Mouse (Mus musculus) mouse trophoblast stem cell (cell line): ENCODE results near the gene Camk1.

ENCODE experiments used
- in situ Hi-C, 2 experiments: fragments of 300-500 bp; cut with MseI, MboI; formaldehyde crosslinking; loops; 2 replicates in 1 of 2; 3 replicates in 1 of 2; pipeline ENCODE4 v1.15.1; 2025

Camk1 gene

DNA sequence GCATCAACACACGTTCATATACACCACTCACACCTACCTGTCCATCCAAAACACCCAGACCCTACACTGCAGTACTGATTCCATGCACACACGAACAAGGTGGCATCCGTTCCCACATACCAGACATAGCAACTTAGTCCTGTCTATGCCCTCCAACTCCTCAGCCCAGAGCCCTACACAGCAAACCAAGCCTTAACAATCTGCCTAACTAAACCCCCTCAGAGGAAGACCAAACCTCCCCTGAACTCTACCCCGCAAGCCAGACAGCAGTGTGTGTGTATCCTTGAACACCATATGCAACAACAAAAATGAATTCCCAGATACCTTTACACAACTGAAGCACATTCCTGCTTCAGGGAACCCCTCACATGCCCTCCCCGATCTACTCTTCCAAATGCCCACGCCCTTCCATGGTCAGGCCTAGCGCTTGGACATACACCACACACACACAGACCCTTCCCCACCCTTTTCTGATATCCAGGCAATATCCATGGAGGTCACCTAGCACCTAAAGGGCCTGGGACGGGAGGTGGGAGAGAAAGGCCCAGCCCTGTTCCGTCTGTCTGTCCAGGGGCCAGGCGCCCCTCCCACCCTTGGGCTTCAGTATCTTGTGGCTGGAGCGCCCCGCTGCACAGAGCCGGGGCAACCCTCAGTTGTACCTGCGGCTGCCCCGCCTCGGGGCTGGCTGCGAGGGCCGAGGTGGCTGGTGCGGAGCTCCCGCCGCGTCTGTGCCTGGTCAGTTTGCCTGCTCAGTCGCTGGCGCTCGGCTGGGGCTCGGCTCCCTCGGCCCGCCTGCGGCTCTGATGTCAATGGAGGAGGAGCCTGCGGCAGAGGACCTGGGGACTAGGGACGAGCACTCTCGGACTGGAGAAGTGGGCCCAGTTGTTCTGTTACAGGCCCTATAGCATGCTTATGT is at the start of gene Camk1:
Gene Camk1 (minus strand): TSS at position 808 of the 916 bp plus-strand sequence.
- in situ Hi-C loops, result no loop called here

DNA sequence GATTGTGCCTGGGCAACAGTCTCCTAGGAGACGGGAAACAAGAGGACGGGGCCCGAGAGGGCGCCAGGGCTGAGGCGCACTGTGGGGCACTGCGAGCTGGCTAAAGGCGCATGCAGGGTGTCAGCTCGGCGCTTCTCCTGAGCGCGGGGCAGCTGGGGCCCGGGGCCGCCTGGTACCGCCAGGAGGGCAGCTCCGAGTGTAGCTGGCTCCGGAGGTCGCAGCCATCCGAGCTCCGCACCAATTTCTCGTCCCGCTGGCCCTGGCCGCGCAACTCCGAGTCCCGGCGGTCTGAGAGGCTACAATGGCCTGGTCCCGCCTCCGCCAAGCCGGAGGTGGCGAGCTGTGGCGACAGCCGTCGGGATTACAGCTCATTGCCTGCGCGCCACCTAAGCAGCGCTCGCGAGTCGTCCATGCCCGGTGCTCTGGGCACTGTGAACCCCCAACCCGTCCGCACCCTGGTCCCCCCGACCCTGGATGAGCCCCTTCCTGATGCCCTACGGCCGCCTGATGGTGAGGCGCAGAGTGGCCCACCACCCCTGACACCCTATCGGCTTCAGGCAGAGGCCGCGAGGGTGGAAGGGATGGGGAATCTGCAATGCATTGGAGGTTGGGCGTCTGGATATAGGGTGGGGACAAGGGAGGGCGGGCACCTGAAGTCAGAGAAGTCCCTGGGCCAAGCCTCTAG is 48.7 kb upstream of the Camk1 start:
- in situ Hi-C loops, result no loop called here

DNA sequence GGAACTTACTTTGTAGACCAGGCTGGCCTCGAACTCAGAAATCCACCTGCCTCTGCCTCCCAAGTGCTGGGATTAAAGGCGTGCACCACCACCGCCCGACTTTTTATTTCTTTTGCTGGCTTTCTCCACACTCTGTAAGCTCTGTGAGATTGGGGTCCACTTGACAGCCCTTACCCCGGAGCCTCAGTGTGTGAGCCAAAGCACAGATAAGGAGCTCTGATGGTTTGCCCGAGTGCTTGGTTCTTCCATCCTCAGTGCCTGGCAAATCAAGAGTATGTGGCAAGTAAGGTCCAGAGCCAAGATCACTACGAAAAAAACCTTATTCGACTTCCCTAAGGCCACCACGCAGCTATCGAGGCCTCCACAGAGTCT is 48.2 kb upstream of the Camk1 start:
- in situ Hi-C loops, result no loop called here

DNA sequence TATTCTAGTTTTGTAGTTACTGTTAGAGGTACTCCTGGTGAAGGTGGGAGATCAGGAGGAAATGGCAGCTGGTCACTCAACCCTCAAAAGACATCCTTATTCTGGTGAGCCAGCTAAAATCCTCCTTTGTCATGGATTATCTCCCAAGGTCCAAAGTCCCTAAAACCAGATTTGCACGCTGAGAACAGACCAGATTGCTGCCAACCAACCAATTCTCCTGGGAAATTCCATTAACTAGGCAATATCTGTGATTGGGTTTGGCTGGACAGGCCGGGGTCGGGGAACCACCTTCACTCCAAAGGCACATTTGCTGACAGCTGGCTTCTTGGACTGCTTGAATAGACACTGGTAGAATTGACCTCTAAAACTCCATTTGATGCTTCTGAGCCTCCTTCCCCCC is 46.9 kb upstream of the Camk1 start:
- in situ Hi-C loops, result no loop called here

DNA sequence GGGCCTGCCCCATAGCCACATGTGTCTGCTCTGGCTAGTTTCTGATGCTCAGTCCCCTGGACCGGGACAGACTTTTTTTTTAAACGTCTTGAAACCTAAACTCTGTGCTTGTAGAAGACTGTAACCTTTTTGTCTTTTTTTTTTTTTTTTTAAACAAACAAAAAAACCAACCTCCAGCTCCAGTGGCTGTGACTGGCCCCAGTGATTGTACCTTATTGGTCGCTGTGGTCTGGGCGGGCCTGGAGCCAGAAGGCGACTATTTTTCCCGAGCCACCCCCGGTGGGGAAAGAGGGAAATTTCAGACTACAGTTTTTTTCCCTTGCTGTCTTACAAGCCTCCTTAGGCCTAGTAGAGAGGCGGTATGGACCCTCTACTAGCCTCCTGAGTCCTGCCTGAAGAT is 45.2 kb upstream of the Camk1 start, which contains the start of gene Ttll3:
Gene Ttll3 (plus strand): TSS at position 301 of the 400 bp plus-strand sequence.
- in situ Hi-C loops, result no loop called here

DNA sequence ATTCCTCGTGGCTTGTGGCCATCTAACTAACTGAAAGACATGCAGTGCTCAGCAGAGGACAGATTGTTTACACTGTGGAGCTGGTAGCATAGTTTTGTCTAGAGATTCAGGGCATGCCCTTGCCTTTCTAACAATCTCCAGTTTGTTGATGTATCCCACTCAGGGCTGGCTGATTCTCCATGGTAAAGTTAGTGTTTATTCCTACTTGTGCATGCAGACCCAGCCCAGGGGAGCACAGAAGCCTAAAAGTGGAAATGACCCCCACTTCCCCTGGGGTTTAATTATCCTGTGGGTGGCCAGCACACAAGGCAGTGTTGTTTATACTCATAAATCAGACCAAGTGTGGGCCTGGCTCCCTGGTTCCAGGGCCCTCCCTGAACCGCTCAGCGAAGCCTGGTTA is 42.2 kb upstream of the Camk1 start:
- in situ Hi-C loops, result no loop called here

DNA sequence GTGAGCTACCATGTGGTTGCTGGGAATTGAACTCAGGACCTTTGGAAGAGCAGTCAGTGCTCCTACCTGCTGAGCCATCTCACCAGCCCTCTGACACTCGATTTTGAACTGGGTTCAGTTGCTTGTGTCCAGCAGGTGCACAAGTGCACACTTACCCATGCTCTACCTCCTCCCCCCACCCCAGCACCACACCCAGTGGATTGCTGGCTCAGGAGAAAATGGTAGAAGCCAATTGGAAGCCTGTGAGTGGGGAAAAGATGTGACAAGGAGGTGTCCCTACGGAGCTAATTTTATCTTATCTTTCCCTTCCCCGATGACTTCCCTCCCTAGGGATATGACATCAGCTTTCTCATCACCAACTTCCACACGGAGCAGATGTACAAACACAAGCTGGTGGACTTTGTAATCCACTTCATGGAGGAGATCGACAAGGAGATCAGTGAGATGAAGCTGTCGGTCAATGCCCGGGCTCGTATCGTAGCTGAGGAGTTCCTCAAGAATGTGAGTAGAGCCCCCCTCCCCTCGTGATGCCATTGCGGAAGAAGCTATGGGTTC is 41.5 kb upstream of the Camk1 start:
- in situ Hi-C loops, result no loop called here

DNA sequence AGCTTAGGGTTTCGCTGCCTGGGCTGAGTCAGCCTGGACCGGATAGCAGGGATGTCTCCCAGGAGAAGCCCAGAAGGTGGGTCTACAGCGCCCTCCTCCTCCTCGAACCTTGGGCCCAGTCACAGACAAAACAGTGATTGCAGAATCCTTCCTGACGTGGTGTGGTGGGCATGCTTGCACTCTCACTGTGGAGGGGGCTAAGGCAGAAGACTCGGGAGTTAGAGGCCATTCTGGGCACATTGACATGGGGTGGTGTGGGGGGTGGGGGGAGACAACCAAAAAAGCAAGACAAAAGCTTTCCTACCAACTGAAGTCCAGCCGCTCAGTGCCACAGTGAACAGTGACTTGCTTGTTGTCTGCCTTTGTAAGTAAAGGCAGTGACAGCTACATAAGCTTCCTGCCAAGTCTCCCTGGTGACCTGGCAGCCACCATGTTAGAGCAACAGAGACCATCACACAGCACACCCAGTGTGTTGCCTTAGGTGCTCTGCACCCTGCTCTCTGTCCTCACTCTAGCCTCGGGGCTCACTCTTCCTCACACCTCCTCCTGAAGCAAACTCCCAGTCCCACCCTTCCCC is 40.7 kb upstream of the Camk1 start:
- in situ Hi-C loops, result no loop called here

DNA sequence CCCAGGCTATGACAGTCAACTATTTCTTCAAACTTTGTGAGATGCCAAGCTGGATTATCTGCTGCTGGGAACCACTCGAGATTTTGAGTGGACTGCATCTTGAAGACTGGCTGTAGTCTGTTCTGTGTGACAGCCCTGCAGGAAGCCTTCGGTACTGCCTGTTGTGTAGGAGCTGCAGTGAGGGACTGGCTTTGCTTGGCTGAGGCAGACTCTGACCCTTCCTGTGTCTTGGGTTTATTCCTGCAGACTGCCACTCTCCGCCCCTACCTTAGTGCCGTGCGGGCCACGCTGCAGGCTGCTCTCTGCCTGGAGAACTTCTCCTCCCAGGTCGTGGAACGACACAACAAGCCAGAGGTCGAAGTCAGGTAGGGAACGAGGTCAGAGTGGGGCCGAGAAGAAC is 36.7 kb upstream of the Camk1 start:
- in situ Hi-C loops, result no loop called here

DNA sequence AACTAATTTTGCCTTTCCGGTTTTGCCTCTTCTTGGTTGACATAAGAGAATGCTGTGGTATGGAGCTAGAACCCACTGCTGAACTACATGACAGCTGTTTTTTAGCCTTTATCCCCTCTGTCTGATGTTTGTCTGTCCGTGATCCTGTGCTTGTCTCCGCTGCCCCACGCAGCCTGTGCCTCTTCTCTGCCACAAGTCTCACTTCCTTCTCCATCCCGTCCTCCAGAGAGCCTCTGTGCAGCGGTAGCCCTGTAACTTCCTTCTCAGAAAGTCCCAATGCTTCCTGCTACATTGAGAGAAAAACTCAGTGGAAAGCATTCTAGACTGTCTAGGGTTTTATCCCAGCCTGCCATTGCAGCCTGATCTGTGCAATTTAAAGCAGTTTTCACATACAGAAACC is 35.5 kb upstream of the Camk1 start:
- in situ Hi-C loops, result no loop called here

DNA sequence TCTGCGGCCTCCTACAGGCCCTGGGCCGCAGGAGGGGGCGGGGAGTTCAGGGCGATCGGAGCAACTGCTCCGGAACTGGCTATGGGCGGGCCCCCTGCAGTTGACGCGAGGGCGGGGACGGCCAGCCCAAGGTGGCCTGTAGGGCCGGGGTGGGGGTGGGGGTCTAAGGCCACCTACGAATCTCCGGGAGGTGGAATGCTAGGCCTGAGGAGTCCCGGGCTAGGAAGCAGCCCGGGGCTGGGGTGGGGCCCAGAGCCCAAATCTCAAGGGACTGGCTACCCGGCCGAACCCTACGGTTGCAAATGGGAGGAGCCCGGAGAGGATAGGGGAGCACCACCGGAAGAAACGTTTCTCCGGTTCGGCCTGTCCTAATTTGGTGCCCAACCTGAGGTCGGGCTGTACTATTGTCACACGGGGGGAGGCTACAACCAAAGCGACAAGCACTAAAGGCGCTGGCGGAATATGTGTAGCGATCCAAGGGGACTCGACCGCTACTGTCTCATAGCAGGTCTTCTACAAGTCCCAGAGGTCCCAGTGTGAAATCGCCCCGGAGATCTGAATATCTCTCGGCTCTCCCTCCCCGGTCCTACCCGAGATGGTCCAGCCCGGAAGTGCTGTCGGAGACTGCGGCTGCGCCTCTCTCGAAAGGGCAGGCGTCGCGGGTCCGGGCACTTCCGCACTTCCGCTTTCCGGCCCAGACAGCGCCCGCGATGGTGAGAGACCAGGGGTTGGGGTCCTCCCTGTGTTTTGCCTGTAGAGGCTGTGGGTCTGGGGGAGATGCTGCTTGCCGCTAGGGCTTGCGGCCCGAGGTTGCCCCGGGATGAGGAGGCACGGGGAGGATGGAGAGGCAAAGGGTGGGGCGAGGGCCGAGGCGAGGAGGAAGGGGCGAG is 34.0 kb upstream of the Camk1 start, which contains the start of the genes Tada3 and Arpc4:
Gene Tada3 (minus strand): TSS at position 388 of the 890 bp plus-strand sequence.
Gene Arpc4 (plus strand): TSS at position 620 of the 890 bp plus-strand sequence.
- in situ Hi-C loops, result no loop called here

DNA sequence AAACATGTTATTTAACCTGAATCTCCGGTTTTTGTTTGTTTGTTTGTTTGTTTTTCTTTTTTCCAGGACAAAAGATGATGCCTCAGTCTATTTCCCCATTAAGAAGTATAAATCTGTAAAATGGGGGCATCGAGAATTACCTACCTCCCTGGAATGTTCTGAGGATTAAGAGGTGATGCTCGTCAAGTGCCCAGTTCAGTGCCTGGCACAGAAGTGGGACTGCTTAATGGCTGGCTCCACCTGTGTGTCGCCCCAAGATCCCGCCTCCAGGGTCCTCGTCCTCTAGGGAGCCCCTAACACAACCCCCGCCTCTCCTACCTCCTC is 33.4 kb upstream of the Camk1 start:
- in situ Hi-C loops, result no loop called here

DNA sequence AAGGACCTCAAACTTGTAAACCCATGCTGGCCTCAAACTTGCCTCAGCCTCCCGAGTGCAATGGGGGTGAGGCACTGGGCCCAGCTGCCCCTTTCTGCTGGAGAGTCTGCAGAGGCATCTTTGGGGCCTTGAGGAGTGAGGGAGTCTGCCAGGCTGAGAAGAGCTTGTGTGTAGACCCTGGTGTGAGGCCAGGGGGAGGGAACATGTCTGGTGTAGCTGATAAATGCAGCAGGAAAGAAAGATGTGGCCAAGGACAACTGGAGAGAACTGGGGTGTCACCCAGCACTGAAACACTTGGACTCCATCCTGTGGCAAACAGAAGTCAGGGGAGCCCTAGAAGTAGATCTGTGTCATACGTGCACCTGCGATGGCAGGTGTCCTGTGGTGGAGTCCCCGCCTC is 29.7 kb upstream of the Camk1 start:
- in situ Hi-C loops, result no loop called here

DNA sequence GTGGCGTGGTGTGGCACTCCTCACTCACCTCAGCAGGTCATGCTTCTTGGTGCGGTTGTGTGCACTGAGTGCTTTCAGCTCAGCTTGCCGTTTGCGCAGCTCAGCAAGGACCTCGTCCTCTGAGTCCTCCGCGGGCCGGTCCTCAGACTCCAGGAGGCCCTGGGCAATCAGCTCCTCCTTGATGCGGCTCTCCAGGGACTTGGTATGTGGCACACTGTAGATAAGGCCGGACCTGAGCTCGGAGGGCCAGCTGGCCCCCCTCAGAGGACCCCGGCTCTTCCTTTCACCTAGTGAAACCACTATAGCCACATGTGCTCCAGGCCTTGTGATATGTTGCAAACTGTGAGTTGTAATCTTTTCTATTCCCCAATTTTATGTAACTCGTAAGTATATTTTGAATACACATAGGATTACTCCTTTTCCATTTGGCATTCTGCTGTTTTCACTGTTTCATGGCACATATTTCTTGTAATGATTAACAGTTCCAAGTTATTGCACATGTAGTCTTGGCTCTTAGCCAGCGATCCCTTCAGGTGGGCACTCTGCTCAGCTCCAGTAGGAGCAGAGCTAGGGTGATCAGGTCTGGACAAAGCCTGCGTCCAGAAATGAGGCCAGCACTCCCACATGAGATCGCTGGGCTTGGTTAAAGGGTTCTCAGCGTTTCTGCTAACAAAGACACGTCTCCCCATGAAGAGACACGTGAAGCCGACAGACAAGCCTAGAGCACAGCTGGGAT is 26.6 kb upstream of the Camk1 start:
- in situ Hi-C loops, result no loop called here

DNA sequence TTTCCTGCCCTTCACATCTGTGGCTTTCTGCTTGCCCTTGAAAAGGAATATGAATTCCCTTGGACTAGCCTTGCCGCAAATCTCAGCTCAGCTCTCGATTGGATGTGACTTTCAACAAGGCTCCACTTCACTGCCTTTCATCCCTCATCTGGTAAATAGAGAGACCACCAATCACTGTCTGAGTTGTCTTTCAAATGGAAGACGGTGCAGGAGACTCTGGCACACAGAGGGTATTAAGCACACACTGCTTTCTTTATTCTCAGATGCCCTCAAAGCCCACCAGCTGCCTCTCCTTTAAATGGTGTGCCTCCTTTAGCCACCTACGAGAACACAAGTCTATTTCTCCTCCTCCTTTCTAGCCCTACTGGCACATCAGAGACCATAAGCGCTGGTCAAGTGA is 24.8 kb upstream of the Camk1 start:
- in situ Hi-C loops, result no loop called here

DNA sequence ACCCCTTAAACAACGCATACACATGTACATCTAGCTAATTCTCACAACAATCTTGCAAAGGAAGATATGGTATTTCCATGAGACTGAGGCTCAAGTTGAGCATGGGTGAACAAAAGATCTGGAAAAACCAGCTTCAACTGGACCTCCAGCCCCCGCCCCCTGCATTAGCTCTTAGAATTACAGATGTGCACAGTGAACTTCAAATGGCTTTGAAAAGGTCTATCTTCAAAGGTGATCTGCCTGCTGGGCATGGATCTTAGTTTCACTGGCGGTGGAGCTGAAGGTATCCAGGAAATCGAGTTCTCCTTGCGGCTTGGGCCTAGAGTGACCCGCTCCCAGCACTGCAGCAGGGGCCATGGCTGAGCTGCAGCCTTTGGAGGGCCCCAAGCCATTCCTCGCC is 24.3 kb upstream of the Camk1 start:
- in situ Hi-C loops, result no loop called here

DNA sequence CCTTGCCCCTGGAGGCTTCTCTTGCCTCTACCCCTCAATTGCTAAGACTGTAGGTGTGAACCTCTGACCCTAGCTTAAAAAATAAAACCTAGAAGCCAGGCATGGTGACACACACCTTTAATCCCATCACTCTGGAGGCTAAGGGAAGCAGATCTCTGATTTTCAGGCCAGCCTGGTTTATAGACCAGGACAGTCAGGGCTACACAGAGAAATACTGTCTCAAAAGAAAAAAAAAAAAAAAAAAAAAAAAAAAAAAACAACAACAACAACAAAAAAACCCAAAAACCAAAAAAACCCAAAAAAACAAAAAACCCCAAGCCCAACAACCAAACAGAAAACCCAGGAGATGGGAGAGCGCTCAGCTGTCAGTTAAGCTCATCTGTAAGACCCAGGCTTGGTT is 23.8 kb upstream of the Camk1 start:
- in situ Hi-C loops, result no loop called here

DNA sequence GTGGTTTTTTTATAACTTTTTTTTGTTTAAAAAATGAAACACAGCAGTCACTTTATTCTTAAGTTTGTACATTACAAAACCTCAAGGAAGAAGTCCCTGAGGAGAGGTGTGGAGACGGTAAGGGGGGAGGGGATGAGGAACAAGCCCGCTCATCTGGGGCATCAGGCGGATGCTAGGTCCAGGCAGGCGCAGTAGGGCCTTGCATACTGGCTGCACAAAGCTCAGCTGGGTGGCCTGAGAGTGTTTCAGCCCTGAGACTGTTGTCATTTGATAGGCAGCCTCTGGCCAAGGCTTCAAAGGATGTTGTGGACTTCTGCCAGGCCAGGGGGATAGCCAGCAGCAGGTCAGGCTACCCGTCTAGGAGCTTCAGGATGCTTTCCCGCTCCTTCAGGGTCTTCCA is 22.9 kb upstream of the Camk1 start:
- in situ Hi-C loops, result no loop called here

DNA sequence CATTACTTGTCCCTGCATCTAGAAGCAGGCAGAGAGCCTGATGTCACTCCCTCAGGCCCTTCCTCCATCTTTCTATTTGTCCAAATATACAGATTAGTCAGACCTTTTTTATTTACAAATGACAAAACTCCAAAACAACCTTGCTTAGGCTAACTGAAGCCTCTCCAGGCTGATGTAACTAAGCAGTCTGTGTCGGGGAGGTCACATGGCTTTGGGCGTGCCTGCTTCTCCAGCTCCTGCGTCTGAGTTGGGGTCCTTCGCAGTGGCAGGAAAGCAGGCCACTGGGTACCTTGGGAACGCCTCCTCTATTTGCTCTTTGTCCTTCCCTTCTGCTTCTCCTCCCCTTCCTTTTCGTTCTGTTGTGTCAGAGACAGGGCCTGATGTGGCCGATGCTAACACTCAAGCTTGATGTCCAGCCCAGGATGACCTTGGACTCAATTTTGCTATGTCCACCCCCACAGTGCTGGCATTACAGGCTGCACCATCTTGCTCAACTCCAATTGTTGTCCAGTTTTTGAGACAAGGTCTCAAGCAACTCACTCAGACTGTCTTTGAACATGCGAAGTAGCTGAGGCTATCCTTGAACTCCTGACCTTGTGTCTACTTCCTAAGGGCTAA is 20.8 kb upstream of the Camk1 start:
- in situ Hi-C loops, result no loop called here

DNA sequence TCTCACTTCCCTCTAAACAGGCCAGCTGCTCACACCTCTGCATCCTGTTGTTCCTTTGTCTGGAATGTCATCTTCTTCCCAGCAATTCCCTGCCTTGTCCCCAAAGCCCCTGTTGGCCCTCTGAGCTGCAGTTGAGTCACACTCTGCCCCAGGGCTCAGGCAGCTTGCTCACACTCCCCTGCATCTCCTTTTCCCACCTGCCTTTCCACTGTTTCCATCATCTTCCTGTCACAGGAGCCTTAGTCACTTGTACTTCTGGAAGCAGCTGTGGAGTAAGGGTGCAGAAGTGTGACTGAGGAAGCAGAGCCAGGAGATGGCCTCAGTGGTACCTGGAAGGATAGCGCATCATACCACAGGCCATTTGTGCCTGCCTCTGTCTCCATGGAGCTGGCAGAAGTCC is 18.5 kb upstream of the Camk1 start:
- in situ Hi-C loops, result no loop called here
